Mouse (Mus musculus) olfactory bulb, adult 2 months (tissue): ENCODE measurements around the gene Dhx33. TPM values are rescaled to one million over a fixed set of nuclear protein-coding genes. Genes with fewer than 3 reads are reported as not detected.

ENCODE experiments used
- H3K27ac ChIP-seq: fragments of 200-500 bp; 2 replicates; pipeline ENCODE4 v1.5.1; 2012; ENCODE audit warnings: low read depth, low read length; ENCODE audit not compliant: insufficient read depth
- H3K4me1 ChIP-seq: fragments of 200-500 bp; 2 replicates; pipeline ENCODE4 v1.6.1; 2012; ENCODE audit warnings: low read length; ENCODE audit not compliant: control insufficient read depth, insufficient read depth
- H3K4me3 ChIP-seq: fragments of 200-500 bp; 2 replicates; pipeline ENCODE4 v1.5.1; 2012; ENCODE audit warnings: mild to moderate bottlenecking, low read depth, low read length, moderate library complexity; ENCODE audit not compliant: insufficient read depth
- CTCF ChIP-seq: fragments of 200-500 bp; IDR thresholded peaks from 2 replicates; pipeline ENCODE4 v1.5.1; 2012; ENCODE audit warnings: low read depth, mild to moderate bottlenecking, low read length, moderate library complexity; ENCODE audit not compliant: insufficient read depth
- POLR2A ChIP-seq: fragments of 200-500 bp; IDR thresholded peaks from 2 replicates; pipeline ENCODE4 v1.6.1; 2012; ENCODE audit warnings: mild to moderate bottlenecking, low read depth, low read length, moderate library complexity; ENCODE audit not compliant: insufficient read depth
- WGBS: fragments of 180-500 bp; shearing (Covaris S2); methylation state at CpG from one replicate; pipeline ENCODE4 v1.1.7; 2018; 5-methylcytosine and 5-hydroxymethylcytosine counted together
- polyA plus RNA-seq: library from polyadenylated mRNA; stranded (reverse); fragments of >200 nt; gene quantifications from 2 replicates; pipeline ENCODE4 v1.2.4, GENCODE M21; 2012; ENCODE audit warnings: low replicate concordance; ENCODE audit not compliant: missing spikeins, insufficient read depth, insufficient read length

Gene Dhx33
- polyA plus RNA-seq, 1 experiment = not detected

- H3K4me3 ChIP-seq = peak within 1 kb of the TSS; percentile 90
- H3K4me1 ChIP-seq = no peaks in the 10 kb centered on the region
- under 1% methylated on average over 71 of the region's 71 CpGs for WGBS
- TF ChIP-seq POLR2A (peak; percentile 39; the same call in 1 of the 2 replicates), CTCF (no peak)
- H3K27ac ChIP-seq = peak within 1 kb of the TSS; percentile 58
Measured at GRCm38 (mm10) chr11:71019201-71020068, 15.2 kb upstream of the Dhx33 start, which contains the start of the genes Mis12 and Derl2. Gene Mis12, plus strand, starts transcription at chr11:71019611. Gene Derl2, minus strand, starts transcription at chr11:71019841.

- H3K27ac ChIP-seq = peak overlapping the region; percentile 58
- no peaks in the 10 kb centered on the region for H3K4me1 ChIP-seq
- peak overlapping the region; percentile 89 for H3K4me3 ChIP-seq
- 3% methylated on average over 28 of the region's 28 CpGs for WGBS
- TF ChIP-seq POLR2A (no peak), CTCF (no peak)
Measured at GRCm38 (mm10) chr11:71018416-71019200, 14.4 kb upstream of the Dhx33 start.

- Histone ChIP-seq H3K4me3 (no peak overlapping the region), H3K4me1 (no peaks in the 10 kb centered on the region), H3K27ac (no peak overlapping the region)
- WGBS = 75% methylated on average over 1 of the region's 1 CpGs
- TF ChIP-seq CTCF (no peak), POLR2A (no peak)
Measured at GRCm38 (mm10) chr11:71017051-71017450, 12.8 kb upstream of the Dhx33 start.

GRCm38 (mm10) chr11:71012743-71013142, 8.5 kb upstream of the Dhx33 start:
- WGBS = 97% methylated on average over 7 of the region's 7 CpGs
- no peak overlapping the region for H3K27ac ChIP-seq
- no peak for TF ChIP-seq POLR2A
- no peak for TF ChIP-seq CTCF
- H3K4me3 ChIP-seq = no peak overlapping the region
- no peaks in the 10 kb centered on the region for H3K4me1 ChIP-seq

- 89% methylated on average over 3 of the region's 3 CpGs for WGBS
- Histone ChIP-seq H3K4me1 (0 out of 2 replicates have a peak, but pooled peaks cover 3% of the 10 kb centered on the region), H3K27ac (no peak overlapping the region), H3K4me3 (no peak overlapping the region)
- no peak for TF ChIP-seq CTCF
- no peak for TF ChIP-seq POLR2A
Measured at GRCm38 (mm10) chr11:71008321-71008720, 4.1 kb upstream of the Dhx33 start.

GRCm38 (mm10) chr11:71007831-71008230, 3.6 kb upstream of the Dhx33 start:
- TF ChIP-seq CTCF = no peak
- no peak for TF ChIP-seq POLR2A
- Histone ChIP-seq H3K4me1 (0 out of 2 replicates have a peak, but pooled peaks cover 3% of the 10 kb centered on the region), H3K27ac (no peak overlapping the region), H3K4me3 (no peak overlapping the region)
- WGBS = 92% methylated on average over 7 of the region's 7 CpGs

GRCm38 (mm10) chr11:71007026-71007425, 2.8 kb upstream of the Dhx33 start:
- H3K27ac ChIP-seq = no peak overlapping the region
- H3K4me1 ChIP-seq = 0 out of 2 replicates have a peak, but pooled peaks cover 3% of the 10 kb centered on the region
- TF ChIP-seq POLR2A (no peak), CTCF (no peak)
- no peak overlapping the region for H3K4me3 ChIP-seq
- 95% methylated on average over 6 of the region's 6 CpGs for WGBS

GRCm38 (mm10) chr11:71005046-71005445, 809 bp upstream of the Dhx33 start:
- WGBS = 25% methylated on average over 5 of the region's 5 CpGs
- 0 out of 2 replicates have a peak, but pooled peaks cover 5% of the 10 kb centered on the region for H3K4me1 ChIP-seq
- no peak overlapping the region; the same call in 1 of the 2 replicates for H3K4me3 ChIP-seq
- TF ChIP-seq POLR2A (no peak), CTCF (no peak)
- H3K27ac ChIP-seq = no peak overlapping the region
